Mouse (Mus musculus) intestine, embryonic 15.5 days (tissue): ENCODE measurements around the gene Gm21776. TPM values are rescaled to one million over a fixed set of nuclear protein-coding genes. Genes with fewer than 3 reads are reported as not detected.
"Not testable (repeated sequence)": the region's sequence is repeated elsewhere in the genome, so short reads cannot be mapped to it uniquely, and the experiment has no call there.

Experiments used
- ATAC-seq: fragments of 200-750 bp; cut with Nextera tagmentation; 2 replicates; pipeline ENCODE4 v1.8.0; 2017; ENCODE audit warnings: moderate TSS enrichment, moderate library complexity
- H3K27ac ChIP-seq: fragments of 300-500 bp; sonication (generic); 2 replicates; pipeline ENCODE4 v1.5.1; 2015; ENCODE audit warnings: mild to moderate bottlenecking, inconsistent platforms
- H3K27me3 ChIP-seq: fragments of 300-500 bp; sonication (generic); replicated peaks from 2 replicates; pipeline ENCODE4 v1.6.1; 2015; ENCODE audit warnings: inconsistent platforms
- H3K36me3 ChIP-seq: fragments of 300-500 bp; sonication (generic); 2 replicates; pipeline ENCODE4 v1.6.1; 2015; ENCODE audit warnings: inconsistent platforms
- H3K4me1 ChIP-seq: fragments of 300-500 bp; sonication (generic); replicated peaks from 2 replicates; pipeline ENCODE4 v1.6.1; 2015; ENCODE audit warnings: inconsistent platforms
- H3K4me2 ChIP-seq: fragments of 300-500 bp; sonication (generic); replicated peaks from 2 replicates; pipeline ENCODE4 v1.6.1; 2015; ENCODE audit warnings: mild to moderate bottlenecking, inconsistent platforms
- H3K4me3 ChIP-seq: fragments of 300-500 bp; sonication (generic); replicated peaks from 2 replicates; pipeline ENCODE4 v1.5.1; 2015; ENCODE audit warnings: inconsistent platforms
- H3K9ac ChIP-seq: fragments of 300-500 bp; sonication (generic); 2 replicates; pipeline ENCODE4 v1.6.1; 2015; ENCODE audit warnings: inconsistent platforms
- H3K9me3 ChIP-seq: fragments of 300-500 bp; sonication (generic); 2 replicates; pipeline ENCODE4 v1.6.1; 2016; ENCODE audit warnings: inconsistent platforms
- WGBS: fragments of 180-500 bp; shearing (Covaris S2); methylation state at CpG from one replicate; pipeline ENCODE4 v1.1.7; 2015; 5-methylcytosine and 5-hydroxymethylcytosine counted together
- polyA plus RNA-seq: library from polyadenylated mRNA; unstranded; fragments of >200 nt; fragmentation: Nextera tagmentation; extraction: Ambion mirVana; gene quantifications from 2 replicates; pipeline ENCODE4 v1.2.1, GENCODE M21; 2015

Gene Gm21776
- not detected in 2 replicates for polyA plus RNA-seq

DNA sequence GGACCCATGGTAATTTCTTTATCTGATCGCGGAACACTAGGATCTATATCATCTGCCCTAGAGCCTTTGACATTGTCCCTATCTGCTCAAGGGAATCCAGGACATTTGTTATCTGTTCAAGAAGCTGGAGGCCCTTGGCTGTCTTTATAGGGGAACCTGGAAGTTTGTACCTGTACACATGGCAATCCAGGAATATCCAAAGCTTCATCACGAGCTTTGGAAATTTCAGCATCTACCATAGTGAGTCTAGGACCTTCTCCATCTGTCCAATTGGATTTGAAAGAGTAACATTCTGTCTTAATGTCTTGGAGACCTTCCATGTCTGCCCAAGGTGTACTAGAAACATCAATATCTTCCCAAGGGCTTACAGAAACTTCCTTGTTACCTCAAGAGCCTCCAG is at the start of gene Gm21776:
Gm21776 (plus strand) TSS at position 301 of the 400 bp plus-strand sequence.
- WGBS, result no CpG with 5 or more reads among the region's 3 CpGs
- not testable (repeated sequence) for H3K27ac ChIP-seq, H3K4me1 ChIP-seq, H3K9me3 ChIP-seq, H3K36me3 ChIP-seq, ATAC-seq, H3K9ac ChIP-seq, H3K27me3 ChIP-seq, H3K4me3 ChIP-seq, H3K4me2 ChIP-seq
